Mouse (Mus musculus): ENCODE results near the gene Vps26c. TPM values are rescaled to one million over a fixed set of nuclear protein-coding genes. Genes with fewer than 3 reads are reported as not detected.
A peak's percentile ranks its signal among the peaks of the same experiment; 100 is the strongest.

Vps26c gene
- polyA plus RNA-seq, 1 experiment from 2014 or later, result 43.9 TPM

DNA sequence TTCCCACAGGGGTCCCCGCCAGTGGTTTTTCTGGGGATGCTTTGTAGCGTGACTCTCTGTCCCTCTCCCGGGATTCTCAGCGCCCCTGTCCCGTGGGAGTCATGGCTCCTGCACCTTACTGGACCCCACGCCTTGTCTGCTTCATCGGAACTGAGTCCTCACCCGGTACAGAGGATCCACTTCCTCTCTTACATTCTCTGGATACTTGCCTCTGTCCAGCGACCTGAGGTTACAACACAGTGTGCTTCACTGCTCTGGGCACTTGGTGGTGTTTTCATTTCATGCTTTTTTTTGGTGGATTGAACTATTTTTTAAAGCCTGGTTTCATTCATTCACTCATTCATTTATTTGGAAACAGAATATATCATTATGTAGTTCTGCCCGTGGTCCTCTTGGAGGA is 23.2 kb upstream of the Vps26c start:
- no peak for DNase-seq (ENCODE audit: low spot score)

DNA sequence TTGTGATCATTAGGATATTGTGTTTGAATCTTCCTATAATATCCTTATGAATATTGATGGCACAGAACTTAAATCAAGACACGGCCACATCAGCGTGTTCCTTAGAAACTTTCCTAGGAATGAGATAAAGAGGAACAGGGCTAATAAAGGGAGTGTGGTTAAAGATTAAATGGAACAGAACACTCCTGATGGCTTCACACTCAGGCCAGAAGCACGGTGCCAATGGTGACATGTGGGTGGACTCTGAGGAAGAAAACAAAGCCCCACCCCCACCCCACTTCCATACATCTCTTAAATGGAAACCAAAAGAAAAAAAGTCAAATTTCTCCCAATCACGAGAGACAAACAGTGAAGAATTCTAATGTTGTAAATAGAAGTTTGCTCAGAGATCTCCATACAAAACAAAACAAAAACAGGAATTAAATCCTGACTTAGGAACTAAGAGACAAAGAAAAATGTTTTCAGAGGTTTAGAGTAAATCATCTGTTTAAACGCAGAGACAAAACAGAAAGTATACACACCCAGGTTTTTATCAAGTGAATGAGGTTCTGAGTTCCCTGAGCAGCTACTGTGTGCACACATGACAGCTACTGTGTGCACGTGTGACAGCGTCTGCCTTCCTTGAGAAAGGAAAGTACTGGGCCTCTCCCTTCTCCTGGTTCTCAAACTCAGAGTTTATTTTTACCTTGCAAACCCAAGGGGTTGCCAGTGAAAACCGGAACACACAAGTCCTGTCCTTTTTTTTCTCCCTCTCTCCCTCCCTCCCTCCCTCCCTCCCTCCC is 19.3 kb upstream of the Vps26c start:
- no peak for DNase-seq (ENCODE audit: low spot score)

DNA sequence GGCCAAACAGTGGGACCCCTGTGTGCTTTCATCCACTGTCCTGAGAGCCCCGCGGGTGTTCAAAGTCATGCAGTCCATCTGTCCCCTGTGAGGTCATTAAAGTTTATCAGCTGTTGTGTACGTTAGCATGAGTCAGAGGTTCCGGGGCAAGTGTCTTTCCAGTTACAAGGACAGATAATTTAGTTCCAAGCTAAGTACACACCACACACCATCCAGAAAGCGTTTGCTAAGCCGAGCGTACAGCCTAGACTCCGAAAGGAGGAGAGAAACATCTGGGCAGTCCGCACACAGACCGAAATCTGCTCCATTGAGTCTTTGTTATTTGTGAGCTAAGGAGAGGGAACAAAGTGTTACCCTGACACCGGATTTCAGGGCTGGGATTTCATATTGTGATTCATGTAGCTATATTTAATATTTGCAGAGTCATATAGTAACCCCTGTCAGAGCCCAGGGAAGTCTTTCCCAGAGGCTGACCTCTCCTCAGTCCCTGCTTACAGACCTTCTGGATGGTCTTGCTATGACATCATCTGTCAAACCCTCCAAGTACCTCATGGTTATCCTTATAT is 18.0 kb upstream of the Vps26c start:
- DNase-seq (ENCODE audit: low spot score), result no peak

DNA sequence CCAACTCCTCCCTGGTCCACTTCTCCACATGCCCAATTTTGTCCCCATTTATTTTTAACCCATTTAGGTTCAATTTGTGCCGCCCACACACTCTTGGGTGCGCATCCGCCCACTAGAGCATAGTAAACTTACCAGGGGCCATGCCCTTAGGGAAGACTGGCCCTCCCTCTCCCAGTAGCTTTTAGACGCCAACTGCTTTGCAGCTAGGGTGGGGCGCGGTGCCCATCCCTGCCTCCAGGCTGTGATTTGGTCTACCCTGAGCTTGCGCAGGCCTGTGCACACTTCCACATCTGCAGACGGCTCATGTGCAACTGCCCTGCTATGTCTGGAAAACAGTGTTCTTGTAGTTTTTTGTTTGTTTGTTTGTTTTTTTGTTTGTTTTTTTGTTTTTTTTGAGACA is 16.3 kb upstream of the Vps26c start:
- DNase-seq (ENCODE audit: low spot score), result no peak

DNA sequence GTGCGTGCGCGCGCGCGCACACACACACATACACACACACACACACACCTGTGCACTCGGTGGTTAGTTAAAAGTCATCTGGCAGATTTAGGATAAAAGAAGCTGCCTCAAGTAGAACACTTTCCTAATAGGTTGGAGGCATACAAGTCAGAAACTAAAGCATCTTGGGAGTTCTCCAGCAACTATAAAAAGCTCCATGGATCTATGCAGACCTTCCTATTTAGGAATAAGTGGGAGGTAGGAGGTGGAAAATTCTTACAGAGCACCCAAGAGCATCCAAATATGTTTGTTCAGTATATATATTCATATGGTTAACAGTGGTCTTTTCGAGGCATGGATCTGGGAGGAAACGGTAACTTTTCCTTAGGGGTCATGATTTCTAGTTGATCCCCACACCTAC is 13.5 kb upstream of the Vps26c start:
- no peak for DNase-seq (ENCODE audit: low spot score)

DNA sequence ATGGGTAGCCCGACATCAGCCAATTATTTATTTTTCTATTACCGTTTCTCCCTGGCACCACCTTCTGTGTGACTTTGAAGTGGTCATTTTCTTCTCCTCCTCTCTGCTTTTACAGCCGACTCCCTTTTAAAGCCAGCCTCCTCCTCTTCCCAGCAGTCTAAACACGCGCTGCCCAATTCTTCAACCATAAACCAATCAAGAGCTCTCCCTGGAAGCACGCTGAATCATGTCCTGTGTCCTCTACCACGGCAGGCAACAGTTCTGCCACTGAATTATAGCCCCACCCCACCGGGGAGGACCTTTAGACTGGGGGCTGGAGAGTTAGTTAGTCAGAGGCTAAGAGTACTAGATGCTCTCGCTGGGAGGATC is 10.5 kb upstream of the Vps26c start:
- no peak for DNase-seq (ENCODE audit: low spot score)

DNA sequence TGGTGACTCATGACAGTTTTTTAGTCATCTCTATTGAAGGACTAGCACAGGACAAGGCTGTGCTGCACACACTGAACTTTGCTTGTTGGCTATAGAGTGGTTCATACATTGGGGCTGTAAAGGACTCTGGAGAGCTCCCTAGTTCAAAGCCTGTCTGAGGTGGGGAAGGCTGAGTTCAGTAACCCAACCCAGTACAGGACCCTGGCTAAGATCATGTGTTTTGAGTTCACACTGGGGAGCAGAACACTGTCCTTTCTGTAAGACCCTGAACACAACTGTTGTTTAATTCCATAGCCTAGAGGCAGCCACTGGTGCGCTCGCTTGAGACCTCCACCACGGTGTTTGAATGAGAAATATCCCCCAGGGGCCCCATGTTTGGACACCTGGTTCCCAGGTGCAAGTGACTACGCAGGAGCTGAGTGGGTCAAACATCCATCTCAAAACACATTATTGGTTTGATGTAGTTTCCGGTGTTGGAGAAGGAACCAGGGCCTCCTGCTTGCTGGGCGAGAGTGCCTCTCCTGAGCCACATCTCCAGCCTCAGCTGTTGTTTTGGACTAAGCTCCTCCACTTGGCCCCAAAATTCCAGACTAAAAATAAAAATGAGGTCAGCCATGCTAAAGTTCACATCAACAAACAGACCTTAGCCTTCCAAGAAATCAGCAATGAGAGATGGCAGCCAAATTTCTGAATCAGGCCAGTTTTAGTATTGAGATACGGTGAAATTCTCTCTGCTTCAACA is 10.0 kb upstream of the Vps26c start:
- DNase-seq (ENCODE audit: low spot score), result no peak

DNA sequence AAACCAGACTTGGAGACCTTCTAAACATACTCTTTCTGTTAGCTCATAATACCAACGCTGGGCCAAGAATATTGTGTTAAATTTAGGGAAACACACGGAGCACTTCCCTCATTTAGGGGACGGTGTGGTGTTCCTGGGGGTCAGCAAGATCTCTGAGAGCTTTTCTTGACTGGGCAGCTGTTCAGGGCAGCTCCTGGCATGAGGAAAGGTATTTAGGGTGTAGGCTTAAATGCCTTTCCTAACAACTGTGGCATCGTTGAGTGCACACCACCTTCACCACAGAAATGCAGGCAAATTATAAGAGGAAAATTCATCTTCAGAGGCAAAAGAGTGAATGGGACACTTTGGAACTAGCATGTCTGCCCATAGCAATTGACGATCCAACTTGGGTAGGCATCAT is 9.1 kb upstream of the Vps26c start:
- DNase-seq (ENCODE audit: low spot score), result no peak

DNA sequence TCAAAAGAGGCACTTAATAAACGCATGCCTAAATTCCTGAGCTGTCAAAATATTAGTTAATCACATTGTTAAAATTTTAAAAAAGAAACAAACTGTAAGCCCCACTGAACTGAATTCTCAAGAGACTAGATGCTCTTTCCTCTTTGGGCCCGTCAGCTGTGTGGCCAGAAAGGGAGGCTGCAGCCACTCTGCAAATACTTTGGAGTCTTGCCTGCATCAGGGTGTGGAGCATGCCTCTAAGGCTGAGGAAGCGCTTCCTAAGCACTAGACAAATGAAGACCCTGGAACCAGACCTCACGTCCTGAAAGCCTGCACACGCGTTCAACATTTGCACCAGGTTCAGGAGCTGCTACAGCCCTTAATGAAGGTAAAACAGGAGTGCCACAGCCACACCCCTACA is 7.0 kb upstream of the Vps26c start:
- DNase-seq (ENCODE audit: low spot score), result no peak

DNA sequence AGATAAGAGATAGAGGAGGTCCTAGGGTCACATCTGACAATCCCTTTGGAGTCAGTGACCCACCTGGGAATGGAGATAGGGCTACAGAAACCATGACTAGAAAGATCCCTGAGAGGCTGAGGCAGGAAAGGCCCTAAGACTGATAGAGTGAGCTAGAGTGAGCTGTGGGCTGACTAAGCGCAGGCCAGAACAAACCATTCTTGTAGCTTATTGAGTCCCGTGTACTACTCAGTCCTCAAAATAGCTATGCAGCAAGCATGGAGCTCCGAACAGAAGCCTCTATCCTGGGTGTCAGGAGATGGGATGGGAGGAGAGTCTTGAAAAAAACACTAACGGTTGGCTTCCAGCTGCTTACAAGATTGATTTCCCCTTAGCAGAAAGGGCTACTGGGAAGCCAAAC is 4.6 kb upstream of the Vps26c start:
- no peak for DNase-seq (ENCODE audit: low spot score)

DNA sequence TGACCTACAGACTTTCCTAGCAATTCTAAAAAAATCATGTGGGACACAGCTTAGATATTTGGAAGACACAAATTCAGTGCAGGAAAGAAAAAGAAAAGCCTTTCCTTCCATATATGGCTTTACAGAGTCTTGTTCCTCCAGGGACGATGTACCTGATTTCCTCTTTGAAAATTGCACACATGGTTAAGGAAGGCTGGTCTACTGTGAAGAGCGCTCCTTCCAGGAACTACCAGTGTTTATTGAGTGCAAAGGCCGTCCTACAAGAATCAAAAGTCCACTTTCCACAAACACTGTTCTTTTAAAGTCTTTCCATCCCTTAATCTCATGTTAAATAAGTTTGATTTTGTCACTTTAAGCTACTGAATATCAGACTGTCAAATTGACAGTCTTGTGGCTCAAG is 916 bp upstream of the Vps26c start:
- no peak for DNase-seq (ENCODE audit: low spot score)

DNA sequence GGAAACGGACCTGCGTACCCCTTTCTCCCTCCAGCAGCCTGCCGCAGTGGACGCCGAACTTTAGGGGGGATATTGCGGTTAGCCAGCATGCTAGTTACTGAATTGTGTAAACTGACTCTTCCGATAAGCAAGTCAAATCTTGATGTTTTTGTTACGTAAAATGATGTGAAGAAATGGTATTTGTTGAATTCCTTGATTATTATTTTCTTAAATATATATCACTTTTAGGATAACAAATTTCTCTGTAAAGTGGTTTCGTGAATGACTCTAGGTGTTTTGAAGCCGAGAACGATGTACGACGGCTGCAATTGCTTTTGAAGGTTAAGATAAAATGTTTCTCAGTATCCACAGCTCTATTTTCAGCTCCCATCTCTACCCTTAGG is 513 bp upstream of the Vps26c start:
- peak; percentile 21 for DNase-seq (ENCODE audit: low spot score)

DNA sequence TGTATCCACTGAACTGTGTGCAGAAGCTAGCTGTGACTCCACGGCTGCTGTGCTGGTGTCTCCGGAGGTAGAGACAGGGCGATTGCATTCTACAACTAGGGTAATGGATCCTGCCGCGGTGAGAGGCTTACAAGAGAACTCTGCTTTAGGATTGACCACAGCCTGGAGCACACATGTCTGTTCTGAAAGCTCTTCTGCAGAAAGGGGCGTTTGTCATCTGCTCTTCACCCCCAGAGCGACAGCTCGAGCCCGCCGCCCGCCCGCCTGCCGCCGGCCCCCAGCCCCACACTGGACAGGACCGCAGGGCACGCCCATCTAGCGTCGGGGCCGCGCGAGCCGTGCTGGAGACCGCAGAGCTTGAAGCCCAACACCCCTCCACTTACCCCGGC is 681 bp downstream of the Vps26c start:
- no peak for DNase-seq (ENCODE audit: low spot score)

DNA sequence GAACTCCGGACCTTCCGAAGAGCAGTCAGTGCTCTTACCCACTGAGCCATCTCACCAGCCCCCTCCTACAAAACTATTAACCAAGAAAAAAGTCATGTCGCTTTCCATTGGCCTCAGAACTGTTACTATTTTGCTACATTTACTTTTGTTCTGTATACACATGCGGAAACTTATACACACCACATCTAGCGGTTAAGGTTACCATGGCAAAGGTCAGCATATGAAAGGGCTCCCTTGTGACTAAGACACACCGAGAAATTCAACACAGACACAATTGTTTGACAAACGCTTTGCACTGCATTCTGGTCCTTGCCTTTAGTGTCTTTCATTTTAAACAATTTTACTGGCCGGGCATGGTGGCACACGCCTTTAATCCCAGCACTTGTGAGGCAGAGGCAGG is 1.9 kb downstream of the Vps26c start:
- no peak for DNase-seq (ENCODE audit: low spot score)

DNA sequence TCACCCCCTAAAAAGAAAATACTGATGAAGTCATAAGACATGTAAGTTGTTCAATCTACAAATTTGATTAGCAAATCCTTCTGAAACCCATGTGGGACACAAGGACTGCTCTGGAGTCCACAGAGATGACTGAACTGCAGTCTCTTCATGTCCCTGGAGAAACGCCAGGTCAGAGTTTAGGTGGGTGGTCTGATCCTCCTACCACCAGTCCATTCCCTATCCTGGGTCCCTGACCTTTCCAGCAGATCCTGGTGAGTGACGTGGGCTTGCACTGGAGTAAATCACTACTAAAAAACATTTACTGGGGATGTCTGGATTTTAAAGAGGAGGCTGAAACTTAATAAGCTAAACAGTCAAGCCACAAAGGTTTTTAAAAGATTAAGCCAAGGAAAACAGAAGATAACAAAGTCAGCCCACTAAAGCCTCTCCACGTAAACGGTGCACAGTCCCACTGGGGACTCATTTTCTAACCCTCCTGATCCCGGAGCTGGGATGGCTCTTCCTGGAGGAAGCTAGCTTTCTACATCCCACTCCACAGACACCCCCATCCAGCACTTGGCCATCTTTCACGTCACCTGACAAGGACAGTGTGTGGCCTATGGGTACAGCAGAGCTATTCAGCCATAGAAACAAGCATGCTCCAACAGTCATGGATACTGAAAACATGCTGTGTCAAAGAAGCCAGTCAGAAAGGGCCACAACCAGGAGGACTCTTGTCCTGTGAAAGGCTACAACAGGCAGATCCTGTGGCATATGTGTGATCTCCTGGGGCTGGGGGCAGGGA is 2.8 kb downstream of the Vps26c start:
- no peak for DNase-seq (ENCODE audit: low spot score)

DNA sequence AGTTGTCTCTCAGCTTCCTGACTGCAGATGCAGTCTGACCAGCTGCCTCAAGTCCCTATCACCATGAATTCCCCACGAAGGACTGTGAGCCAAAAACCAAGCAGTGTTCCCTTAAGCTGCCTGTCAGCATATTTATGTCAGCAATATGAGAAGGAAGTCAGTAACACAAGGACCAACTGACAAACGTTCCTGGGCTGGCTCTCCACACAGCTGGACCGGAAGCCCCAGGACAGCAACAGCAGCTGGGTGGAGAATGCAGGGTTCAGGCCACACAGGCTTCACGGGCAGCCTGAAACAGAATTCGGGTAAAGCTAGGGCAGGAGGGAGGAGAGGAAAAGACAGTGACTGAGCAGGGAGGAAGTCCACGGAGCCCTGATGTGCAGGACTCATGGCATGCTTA is 7.6 kb downstream of the Vps26c start:
- DNase-seq (ENCODE audit: low spot score), result peak; percentile 27

DNA sequence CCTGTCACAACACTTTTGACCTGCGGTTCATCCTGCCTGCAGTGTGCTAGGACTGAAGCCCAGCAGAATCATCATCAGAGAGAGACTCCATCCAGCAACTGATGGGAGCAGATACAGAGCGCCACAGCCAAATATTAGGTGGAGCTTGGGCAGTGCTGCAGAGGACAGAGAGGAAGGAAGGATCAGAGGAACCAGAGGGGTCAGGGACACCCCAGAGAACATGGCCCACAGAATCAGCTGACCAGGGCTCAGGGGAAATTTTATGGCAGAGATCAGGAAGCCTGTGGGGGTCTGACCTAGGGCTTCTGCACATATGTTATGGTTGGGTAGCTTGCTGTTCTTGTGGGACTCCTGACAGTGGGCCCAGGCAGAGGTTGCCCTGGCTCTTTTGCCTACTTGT is 9.0 kb downstream of the Vps26c start:
- DNase-seq (ENCODE audit: low spot score), result no peak

DNA sequence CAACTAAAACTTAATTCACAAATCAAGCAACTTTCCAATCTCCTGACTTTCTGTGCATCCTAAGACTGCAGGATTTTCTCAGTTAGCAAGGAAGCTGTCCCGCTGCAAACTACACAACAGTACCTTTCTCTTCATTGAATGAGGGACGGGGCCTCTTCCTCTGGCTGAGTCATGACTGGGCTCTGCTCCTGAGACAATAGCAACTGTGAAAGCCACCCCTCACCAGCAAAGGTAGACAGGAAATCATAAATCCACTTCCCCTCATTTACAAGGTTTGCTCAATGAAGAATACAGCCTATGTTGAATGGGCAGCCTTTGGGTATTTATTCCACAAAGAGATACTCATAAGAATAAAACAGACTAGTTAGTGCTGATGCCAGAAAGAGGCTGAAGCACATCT is 16.6 kb downstream of the Vps26c start:
- no peak for DNase-seq (ENCODE audit: low spot score)

DNA sequence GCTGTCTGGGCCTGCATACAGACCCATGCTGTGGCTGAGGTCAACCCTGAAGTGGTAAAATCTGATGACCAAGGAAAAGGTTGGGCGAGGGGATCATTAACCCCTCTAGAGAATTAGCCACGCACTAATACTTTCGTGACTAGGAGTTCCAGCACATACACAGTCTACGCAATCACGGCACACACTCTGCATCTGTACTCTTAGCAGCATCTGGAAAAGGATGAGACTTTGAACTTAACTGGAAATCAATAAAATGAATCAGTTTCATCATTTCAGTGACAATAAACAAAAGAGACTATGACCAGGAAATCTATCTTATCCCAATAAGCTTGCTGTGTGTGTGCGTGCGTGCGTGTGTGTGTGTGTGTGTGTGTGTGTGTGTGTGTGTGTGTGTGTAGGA is 17.9 kb downstream of the Vps26c start:
- DNase-seq (ENCODE audit: low spot score), result no peak

DNA sequence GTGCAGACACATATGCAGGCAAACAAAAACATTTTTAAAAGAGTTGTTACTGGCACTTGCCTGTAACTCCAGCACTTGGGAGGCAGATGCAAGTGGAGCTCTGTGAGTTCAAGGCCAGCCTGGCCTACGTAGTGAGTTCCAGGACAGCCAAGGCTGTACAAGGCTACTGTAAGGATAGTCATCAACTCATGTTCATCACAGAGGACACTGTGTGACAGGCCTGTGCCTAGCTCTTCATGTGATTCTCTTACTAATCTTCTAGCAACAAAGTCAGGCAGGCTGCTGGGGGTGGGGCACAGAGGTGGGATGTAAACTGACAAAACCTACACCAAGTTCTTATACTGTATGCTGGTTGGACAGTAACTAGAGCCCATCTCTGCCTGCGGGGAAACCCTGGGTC is 19.6 kb downstream of the Vps26c start:
- no peak for DNase-seq (ENCODE audit: low spot score)

DNA sequence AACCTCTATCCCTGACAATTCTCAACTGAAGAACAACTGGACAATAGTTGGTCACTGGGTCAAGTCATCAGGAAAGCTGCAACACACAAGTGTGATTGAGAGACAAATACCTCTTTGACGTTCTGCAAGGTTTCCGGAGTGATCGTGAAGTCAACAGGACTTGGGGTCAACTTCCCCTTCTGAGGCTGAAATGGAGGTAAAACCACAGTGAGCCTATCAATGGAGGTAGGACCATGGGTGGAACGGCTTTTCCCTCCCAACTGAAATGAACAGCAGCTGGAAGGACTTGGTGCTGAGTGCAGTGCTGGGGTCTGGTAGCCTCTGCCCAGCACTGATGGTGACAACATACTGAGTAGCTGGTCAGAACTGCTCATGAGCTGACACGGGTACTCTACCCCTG is 22.4 kb downstream of the Vps26c start:
- DNase-seq (ENCODE audit: low spot score), result no peak

DNA sequence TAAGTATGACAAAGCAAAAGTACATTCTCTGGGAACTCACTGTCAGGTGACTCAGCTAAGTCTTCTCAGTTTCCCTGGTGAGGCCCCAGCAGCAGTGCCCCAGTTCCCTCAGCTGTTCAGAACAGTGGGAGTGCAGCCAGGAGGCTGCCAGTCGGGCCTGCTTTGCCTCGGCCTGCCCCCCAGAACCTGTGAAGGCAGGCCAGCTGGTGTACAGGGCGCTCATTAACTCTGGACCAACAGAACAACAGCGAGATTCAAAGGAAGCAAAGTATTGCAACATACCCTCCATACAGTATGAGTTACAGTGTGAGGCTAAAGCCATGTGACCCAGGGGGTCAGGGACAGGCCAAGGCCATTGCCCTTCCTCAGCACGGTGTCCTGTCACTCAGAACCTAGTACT is 28.7 kb downstream of the Vps26c start:
- no peak for DNase-seq (ENCODE audit: low spot score)
